Mouse (Mus musculus): Measurements from ENCODE around the gene Aida. TPM values are rescaled to one million over a fixed set of nuclear protein-coding genes. Genes with fewer than 3 reads are reported as not detected.
A peak's percentile ranks its signal among the peaks of the same experiment; 100 is the strongest.
"Not testable (repeated sequence)": the region's sequence is repeated elsewhere in the genome, so short reads cannot be mapped to it uniquely, and the experiment has no call there.

Aida gene
- polyA plus RNA-seq, 1 experiment: 58.7 TPM

DNA sequence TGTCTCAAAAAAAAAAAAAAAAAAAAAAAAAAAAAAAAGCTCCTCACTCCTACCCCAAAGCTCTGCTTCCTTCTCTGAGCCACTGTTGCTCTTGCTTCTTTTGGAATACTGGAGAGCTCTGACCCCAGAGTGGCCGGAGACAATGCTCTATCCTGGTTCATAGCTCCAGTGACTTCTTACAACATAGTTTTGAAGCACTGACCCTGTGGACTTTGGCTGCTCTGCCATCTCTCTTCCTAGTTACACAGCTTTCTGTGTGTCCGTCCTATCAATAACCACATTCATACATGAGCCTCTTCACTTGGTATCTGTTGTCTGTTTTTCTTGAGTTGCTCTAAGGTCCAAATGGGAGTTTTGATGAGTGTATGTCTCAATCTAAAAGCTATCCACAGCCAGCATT lies 15.7 kb downstream of the Aida start:
- DNase-seq (ENCODE audit: extremely low spot score in 1 of 2, low spot score in 1 of 2): no peak

DNA sequence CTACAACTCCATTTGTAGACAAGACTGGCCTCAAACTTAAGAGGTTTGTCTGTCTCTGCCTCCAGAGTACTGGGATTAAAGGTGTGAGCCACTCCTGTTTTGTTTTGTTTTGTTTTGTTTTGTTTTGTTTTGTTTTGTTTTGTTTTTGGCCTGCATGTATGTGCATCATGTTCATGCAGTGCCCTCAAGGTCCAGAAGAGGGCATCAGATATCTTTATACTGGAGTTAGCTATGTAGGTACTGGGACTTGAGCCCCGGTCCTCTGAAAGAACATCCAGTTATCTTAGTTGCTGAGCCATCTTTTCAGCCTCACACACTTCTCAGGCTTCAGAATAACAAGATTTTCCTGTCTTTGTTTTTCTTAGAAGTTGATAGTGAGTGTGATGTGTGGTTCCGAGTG lies 19.4 kb downstream of the Aida start:
- no peak for DNase-seq (ENCODE audit: extremely low spot score in 1 of 2, low spot score in 1 of 2)

DNA sequence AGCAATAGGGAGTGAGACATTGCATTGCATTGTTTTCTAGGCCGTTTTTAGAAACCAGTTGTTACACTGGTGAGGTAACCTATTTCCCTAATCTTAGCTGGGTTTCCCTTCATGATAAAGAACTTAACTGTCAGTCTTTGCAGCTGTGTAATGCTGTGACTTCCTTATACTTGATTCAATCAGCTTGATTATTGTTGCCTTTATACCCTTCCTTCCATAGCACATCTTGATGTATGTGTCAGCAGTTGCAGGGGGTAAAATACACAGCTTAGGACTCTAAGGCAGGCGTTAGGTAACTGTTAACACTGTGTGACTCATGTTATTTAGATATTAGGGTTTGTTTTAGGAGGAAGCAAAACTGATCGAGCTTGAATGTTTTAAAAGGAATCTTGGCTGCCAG lies 24.3 kb downstream of the Aida start:
- DNase-seq (ENCODE audit: extremely low spot score in 1 of 2, low spot score in 1 of 2): no peak

DNA sequence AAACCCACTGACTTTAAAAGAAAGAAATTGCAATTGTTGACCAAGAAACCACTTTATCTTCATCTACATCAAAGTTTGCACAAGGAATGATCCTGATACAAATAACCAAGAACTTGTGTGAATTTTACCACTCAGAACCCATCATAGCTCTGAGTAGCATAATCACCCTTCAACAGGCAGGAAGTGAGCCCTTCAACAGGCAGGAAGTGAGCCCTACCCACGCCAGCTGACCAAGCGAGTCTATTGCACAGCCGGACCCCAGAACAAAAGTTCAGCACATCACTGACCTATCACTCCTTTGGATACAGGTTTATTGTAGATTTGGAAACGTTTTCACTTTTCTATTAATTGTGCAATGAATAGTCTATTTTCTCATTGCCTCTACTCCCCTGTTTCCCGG lies 26.1 kb downstream of the Aida start:
- not testable (repeated sequence) for DNase-seq (ENCODE audit: extremely low spot score in 1 of 2, low spot score in 1 of 2)

DNA sequence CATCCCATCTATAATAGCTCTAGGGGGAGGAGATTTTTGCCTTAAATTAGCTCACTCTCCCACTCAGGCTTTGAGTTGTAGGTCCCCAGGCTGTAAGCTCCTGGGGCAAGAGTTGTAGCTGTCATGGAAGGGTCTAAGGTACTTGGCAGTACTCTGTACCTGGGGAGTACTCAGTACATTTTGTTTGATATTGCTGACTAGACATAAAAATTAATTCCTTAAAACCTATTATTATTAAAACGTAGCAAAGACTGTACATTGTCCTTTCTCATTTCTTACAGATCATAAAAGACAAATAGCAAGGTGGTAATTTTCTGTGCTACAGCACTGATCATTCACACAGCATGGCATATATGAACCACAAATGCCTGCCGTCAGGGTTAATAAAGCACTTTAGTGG lies 27.5 kb downstream of the Aida start:
- DNase-seq (ENCODE audit: extremely low spot score in 1 of 2, low spot score in 1 of 2): no peak

DNA sequence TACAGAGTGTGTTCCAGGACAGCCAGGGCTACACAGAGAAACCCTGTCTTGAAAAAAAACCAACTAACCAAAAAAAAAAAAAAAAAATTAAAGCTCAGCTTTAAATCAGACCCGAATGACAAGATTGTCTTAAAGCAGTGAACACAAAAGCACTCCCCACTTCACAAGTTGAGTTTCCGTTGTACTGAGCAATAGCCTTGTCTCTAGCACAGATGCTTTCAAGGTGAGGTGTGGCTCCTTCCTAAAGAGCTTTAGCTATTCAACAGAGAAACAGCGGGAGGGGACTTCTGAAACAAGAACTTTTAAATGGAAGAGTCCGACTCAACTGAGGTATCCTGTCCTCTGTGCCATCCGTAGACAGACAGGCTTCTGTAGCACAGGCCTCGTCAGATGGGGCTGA lies 28.0 kb downstream of the Aida start:
- DNase-seq (ENCODE audit: extremely low spot score in 1 of 2, low spot score in 1 of 2): no peak

DNA sequence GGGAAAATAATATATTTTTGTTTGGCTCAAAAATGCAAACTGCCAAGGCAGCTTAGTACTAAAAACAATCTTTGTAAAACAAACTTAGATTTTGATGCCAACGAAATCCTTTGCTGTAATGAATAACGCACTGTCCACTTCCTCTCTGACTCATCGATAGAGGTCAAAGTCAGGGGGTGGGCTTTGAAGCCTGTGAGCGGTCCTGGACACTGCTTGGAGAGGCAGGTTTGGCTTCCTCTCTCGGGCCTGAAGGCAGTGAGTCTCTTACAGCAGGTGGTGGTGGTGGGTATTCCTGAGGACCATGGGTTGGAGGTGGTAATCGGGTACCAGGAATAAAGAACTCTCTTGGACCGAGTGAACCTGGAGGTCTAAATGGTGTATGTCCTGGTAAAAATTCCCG lies 30.8 kb downstream of the Aida start:
- no peak for DNase-seq (ENCODE audit: extremely low spot score in 1 of 2, low spot score in 1 of 2)

DNA sequence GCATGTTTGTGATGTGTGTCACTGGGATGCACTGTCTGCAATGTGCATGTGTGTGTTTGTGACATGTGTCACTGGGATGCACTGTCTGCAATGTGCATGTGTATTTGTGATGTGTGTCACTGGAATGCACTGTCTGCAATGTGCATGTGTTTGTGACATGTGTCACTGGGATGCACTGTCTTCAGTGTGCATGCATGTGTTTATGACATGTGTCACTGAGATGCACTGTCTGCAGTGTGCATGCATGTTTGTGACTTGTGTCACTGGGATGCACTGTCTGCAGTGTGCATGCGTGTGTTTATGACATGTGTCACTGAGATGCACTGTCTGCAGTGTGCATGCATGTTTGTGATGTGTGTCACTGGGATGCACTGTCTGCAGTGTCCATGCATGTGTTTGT lies 46.5 kb downstream of the Aida start:
- DNase-seq (ENCODE audit: extremely low spot score in 1 of 2, low spot score in 1 of 2): not testable (repeated sequence)

DNA sequence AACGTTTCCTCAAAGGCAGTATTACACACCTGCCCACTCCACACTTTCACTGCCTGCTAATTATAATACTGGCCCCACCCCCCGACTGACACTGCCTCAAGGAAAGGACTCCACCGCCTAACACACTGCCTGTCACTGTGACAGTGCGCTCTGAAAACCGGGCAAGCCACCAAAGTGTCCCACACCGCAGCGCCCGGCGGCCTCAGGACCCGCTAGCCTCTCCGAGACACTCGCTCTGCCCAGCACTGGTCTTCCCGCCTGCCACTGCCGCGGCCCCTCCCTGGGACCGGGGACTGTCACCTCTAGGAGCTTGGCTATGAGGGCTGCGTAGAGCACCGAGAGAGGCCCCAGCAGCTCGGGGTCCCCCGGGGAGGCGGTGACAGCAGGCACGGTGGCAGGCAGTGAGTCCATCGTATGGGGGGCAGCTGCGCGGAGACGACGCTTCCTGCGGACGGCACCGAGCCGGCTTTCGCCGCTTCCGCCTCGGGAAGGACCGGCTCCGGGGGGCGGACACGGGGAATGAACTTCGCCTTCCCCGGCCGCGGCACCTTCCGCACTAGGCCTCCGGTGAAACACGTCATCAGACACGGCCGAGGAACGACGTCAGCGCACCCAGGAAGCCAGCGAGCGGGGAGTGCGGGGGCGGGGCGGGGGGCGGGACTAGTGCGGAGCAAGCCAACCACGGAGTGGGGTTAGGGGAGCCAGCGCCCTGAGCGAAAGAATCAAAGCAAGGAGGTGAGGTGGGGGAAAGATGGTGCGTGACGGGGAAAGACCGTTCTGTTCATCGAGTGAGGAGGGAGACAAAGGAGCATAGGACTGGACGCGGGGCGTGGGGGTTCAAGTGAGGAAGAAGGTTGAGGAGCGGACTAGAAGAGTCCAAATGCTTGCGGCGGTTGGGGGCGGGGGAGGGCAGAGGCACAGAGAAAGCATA lies 48.8 kb downstream of the Aida start:
- peak; percentile 63 to 90 for DNase-seq (ENCODE audit: extremely low spot score in 1 of 2, low spot score in 1 of 2)

DNA sequence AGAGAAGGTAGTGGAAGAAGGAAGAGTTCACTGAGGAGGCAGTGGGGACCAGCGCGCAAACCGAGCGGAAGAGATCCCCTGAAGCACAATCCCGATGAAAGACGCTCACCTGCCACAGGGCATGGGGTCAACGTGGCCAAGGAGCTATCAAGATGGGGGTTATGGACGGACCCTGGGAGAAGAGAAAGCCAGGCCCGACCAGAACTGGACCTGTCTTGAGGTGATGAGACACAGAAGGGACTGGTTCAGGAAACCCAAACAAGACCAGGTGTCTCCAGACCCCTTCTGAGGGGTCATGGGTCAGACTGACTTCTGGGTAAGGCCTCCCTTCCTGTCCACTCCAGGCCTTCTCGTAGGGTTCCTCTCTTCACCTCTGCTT lies 49.4 kb downstream of the Aida start:
- no peak for DNase-seq (ENCODE audit: extremely low spot score in 1 of 2, low spot score in 1 of 2)

DNA sequence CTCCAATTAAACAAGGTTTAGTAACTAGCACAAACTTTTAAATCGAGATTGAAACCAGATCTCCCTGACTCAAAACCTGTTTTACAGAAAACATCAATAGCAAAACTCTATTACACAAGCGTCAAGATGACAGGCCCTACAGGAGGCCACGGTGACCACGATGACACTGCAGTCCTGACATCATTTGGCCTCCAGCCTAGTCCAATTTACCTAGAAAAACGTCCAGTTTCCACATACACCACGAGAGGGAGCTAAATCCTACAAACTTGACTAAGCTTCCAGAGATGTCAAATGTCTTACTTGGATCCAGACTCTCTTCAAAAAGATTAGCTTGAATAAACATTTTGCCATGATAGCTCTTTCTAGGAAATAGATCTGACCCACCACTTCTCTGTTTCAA lies 53.5 kb downstream of the Aida start:
- peak in 1 of 2 experiments; percentile 79 for DNase-seq (ENCODE audit: extremely low spot score in 1 of 2, low spot score in 1 of 2)

- no peak for DNase-seq (ENCODE audit: extremely low spot score in 1 of 2, low spot score in 1 of 2)
Observed at GRCm38 (mm10) chr1:183358901-183359300, 62.5 kb downstream of the Aida start.

- no peak for DNase-seq (ENCODE audit: extremely low spot score in 1 of 2, low spot score in 1 of 2)
Observed at GRCm38 (mm10) chr1:183362301-183362700, 65.9 kb downstream of the Aida start.

DNA sequence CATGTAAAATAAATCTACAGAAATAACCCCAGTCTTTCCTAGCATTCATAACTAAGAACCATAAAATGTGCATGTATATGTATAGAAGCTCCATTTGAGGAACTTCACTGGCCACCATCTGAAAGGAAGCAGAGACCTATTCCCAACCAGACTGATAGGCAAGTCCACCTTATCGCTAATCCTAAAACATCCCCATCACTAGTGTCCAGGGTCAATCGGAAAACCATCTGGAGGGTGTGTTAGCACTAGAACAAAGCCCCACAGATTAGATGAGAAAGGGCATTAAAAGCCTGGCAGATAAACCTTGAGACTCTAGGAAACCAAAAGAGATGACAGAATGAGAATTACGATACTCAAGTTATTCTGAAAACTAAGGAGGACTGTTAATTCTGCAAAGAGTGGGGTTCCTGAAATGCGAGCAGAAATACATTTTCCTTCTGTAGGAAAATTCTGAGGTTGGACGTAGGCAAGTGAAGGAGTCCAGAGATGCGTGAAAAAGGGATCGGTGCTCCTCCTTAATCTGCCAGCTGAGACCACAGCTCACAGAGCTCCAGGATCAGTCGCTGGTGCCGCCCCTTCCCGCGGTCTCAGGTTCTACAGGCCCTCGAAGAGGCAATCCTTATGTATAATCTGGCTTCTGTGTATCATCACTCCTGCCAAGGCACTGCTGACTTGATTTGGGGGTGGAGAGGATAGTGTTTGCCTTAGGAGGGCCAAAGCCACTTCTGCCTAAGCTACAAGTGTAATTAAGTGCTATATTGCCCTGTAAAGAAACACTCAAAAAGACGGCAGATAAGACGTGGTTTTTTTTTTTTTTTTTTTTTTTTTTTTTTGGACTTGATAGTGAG lies 66.6 kb downstream of the Aida start:
- DNase-seq (ENCODE audit: extremely low spot score in 1 of 2, low spot score in 1 of 2): no peak

DNA sequence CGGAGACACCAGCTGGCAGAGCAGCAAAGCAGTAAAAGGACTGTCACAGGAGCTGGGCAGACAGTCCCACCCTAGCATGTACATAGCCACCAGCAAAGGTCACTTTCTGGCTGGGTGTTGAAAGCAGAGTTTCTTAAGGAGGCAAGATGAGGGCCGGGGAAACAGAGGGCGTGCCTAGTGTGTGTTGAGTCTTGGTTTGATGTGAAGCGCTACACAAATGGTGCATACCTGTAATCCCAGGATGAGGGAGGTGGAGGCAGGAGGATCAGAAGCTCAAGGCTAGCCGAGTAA lies 67.1 kb downstream of the Aida start:
- DNase-seq (ENCODE audit: extremely low spot score in 1 of 2, low spot score in 1 of 2): no peak

DNA sequence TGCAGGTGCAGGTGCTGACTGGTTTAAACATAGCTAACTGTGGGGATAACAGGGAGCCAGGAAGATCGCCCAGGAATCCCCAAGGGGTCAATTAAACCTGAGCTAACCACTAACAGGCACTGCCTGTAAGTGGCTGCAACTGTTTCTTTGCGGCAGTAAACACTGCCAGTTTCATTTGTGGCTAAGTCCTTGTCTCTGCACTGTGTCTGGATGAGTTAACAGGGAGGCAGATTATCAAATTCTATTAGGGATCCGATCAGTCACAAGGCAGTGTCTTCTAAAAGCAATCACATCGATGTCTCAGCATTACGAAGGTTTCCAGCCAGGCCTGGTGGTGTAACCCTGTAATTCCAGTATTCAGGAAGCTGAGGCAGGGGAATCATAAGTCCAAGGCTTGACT lies 70.0 kb downstream of the Aida start:
- DNase-seq (ENCODE audit: extremely low spot score in 1 of 2, low spot score in 1 of 2): no peak

DNA sequence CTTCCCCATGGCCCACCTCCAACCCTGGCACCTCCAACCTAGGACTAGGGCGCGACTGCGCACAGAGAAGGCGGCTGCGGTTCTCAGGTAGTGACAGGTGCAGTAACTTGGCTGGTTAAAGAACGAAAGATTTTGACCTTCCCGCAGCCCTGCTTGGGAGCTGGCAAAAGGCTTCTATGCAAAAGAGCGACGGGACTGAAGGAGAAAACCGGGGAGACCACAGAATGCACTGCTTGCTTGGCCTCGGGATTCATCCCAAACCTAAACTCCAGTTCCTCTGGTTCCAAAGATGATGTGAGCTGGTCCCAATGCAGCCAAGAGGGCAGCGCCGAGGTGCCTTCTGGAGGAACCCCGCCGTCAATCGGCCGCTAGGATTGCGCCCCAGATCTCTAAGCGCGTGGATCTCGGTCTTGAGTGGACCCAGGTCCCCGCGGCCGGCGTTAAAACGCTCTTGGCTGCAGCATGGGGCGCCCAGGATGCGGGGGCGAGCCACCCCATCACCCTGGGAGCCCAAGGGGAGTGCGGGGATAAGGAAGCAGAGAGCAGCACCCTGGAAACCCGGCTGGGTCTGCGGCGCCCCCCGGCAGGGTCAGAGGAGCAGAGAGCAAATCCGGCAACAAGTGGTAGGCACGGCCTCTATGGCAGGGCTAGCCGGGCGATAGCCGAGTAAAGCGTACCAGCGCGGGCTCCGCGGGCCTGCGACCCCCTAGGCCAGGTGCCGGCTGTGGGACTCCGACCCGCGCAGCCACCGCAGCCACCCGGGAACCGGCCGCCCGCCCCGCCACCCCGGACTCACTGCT lies 72.4 kb downstream of the Aida start:
- DNase-seq (ENCODE audit: extremely low spot score in 1 of 2, low spot score in 1 of 2): no peak

GRCm38 (mm10) chr1:183369427-183370014 lies 73.1 kb downstream of the Aida start, which contains the start of gene Mia3:
TSS of gene Mia3 (minus strand) at chr1:183369553.
- DNase-seq (ENCODE audit: extremely low spot score in 1 of 2, low spot score in 1 of 2): peak; percentile 97 to 98

DNA sequence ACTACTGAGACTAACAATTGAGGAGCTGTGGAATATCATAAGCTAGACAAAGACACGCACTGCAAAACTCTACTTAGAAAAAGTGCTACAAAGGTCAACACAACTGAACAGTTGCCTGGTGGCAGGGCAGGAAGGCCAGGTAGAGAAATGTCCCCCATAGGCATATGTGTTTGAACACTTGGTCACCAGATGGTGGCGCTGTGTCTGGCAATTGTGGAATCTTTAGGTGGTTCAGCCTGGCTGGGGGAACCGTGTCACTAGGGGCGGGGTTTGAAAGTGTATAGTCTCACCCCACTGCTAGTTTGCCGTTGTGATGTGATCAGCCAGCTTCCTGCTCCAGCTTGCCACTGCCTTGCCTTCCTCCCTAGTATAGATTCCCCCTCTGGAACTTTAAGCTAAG lies 78.3 kb downstream of the Aida start:
- DNase-seq (ENCODE audit: extremely low spot score in 1 of 2, low spot score in 1 of 2): no peak
